Mouse (Mus musculus): ENCODE measurements around the gene Pfn2. TPM values are rescaled to one million over a fixed set of nuclear protein-coding genes. Genes with fewer than 3 reads are reported as not detected.
A peak's percentile ranks its signal among the peaks of the same experiment; 100 is the strongest.
"Not testable (repeated sequence)": the region's sequence is repeated elsewhere in the genome, so short reads cannot be mapped to it uniquely, and the experiment has no call there.

Gene Pfn2
- polyA plus RNA-seq, 1 experiment from 2014 or later, result 305 TPM

DNA sequence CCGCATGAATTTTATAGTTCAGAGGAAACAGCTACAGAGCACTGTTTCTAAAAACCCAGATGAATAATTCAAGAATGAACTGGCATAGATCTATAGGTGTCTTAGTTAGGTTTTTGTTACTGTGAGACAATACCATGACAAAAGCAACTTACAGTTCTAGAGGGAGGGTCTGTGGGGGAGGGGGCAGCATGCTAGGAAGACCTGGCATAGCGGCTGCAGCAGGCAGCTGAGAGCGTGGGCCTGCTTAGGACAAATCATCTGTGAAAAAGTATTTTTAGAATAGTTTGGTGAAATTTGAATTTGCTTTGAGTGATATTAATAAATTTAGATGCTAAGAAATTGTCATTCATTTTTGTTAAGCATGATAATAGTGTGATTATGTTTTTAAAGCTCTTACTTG is 22.0 kb downstream of the Pfn2 start:
- Histone ChIP-seq H3K4me2 (replicated peaks; ENCODE audit: low read depth, low read length) (no peak overlapping the region), H3K9me3 (ENCODE audit: control insufficient read depth, low read length) (no peaks in the 10 kb centered on the region), H3K4me3 (ENCODE audit: low read depth, low read length) (no peak overlapping the region), H3K4me1 (replicated peaks; ENCODE audit: control insufficient read depth, insufficient read depth, low read length) (no peaks in the 10 kb centered on the region), H3K9ac (ENCODE audit: low read depth, low read length) (no peak overlapping the region), H3K36me3 (ENCODE audit: control insufficient read depth, insufficient read depth, low read length) (no peaks in the 10 kb centered on the region), H3K27ac (ENCODE audit: low read depth, low read length) (no peak overlapping the region), H3K27me3 (ENCODE audit: control insufficient read depth, insufficient read depth, low read length) (no peaks in the 10 kb centered on the region)
- WGBS, result 87% methylated on average over 3 of the region's 3 CpGs
- ATAC-seq (ENCODE audit: low FRiP score) (no peak), DNase-seq (ENCODE audit: low spot score) (no peak)

DNA sequence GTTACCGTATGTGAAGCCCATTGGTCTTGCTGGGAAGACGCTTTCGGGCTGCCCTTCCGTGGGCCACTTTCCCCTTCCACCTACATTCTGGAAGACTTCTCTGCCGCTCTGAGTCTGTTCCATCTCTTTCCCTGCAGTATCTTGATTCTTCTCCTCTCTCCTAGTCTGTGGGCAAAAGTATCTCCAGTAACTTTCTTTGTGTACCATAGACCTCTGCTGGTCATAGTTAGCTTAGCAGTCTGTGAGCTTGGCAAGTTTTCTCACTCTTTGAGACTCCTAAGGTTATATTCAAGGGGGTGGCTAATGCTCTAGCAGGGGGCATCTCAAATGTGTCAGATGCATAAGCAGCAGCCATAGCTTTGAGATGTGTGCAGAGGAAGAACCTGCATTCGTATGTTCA is 32.4 kb downstream of the Pfn2 start:
- Histone ChIP-seq H3K9ac (ENCODE audit: low read depth, low read length) (no peak overlapping the region), H3K4me2 (replicated peaks; ENCODE audit: low read depth, low read length) (no peak overlapping the region), H3K4me3 (ENCODE audit: low read depth, low read length) (no peak overlapping the region), H3K9me3 (ENCODE audit: control insufficient read depth, low read length) (no peaks in the 10 kb centered on the region), H3K27ac (ENCODE audit: low read depth, low read length) (no peak overlapping the region), H3K4me1 (replicated peaks; ENCODE audit: control insufficient read depth, insufficient read depth, low read length) (no peaks in the 10 kb centered on the region), H3K36me3 (ENCODE audit: control insufficient read depth, insufficient read depth, low read length) (no peaks in the 10 kb centered on the region), H3K27me3 (ENCODE audit: control insufficient read depth, insufficient read depth, low read length) (no peaks in the 10 kb centered on the region)
- 86% methylated on average over 6 of the region's 6 CpGs for WGBS
- DNase-seq (ENCODE audit: low spot score), result peak; percentile 8
- no peak for ATAC-seq (ENCODE audit: low FRiP score)

DNA sequence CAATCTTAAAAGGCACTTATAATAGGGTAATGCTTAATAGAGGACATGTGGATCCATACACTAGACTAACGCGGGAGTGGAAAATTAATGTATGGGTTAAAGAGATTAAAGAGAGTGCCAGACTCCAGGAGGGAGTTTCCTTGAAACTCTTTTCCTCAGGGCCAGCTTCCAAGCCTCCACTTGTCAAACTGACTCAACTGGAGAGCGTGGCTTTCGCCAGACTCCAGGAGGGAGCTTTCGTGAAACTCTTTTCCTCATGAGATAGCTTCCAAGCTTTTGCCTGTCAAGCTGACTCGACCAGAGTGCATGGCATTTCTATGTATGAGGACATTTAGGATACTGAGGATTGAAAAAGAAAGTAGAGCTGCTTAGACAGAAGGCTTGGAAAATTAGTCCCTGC is 52.8 kb downstream of the Pfn2 start:
- not testable (repeated sequence) for H3K36me3 ChIP-seq (ENCODE audit: control insufficient read depth, insufficient read depth, low read length); DNase-seq (ENCODE audit: low spot score); H3K9me3 ChIP-seq (ENCODE audit: control insufficient read depth, low read length); H3K4me2 ChIP-seq (replicated peaks; ENCODE audit: low read depth, low read length); H3K27me3 ChIP-seq (ENCODE audit: control insufficient read depth, insufficient read depth, low read length); ATAC-seq (ENCODE audit: low FRiP score); H3K9ac ChIP-seq (ENCODE audit: low read depth, low read length); H3K4me1 ChIP-seq (replicated peaks; ENCODE audit: control insufficient read depth, insufficient read depth, low read length); H3K4me3 ChIP-seq (ENCODE audit: low read depth, low read length); H3K27ac ChIP-seq (ENCODE audit: low read depth, low read length)
- 86% methylated on average over 6 of the region's 6 CpGs for WGBS

Other genes starting within 250 kb of the Pfn2 start
- gene Commd2, start 196.4 kb downstream of the Pfn2 start, polyA plus RNA-seq (2014; fragmentation: Nextera tagmentation; extraction: Ambion mirVana), result 101 and 110 TPM in 2 replicates
- 0.08 and 0.20 TPM in 2 replicates for gene Ankub1, start 155.3 kb downstream of the Pfn2 start, polyA plus RNA-seq (2014; fragmentation: Nextera tagmentation; extraction: Ambion mirVana)
- 58.3 and 63.4 TPM in 2 replicates for gene Rnf13, start 112.0 kb downstream of the Pfn2 start, polyA plus RNA-seq (2014; fragmentation: Nextera tagmentation; extraction: Ambion mirVana)